In the genomic region with DNA sequence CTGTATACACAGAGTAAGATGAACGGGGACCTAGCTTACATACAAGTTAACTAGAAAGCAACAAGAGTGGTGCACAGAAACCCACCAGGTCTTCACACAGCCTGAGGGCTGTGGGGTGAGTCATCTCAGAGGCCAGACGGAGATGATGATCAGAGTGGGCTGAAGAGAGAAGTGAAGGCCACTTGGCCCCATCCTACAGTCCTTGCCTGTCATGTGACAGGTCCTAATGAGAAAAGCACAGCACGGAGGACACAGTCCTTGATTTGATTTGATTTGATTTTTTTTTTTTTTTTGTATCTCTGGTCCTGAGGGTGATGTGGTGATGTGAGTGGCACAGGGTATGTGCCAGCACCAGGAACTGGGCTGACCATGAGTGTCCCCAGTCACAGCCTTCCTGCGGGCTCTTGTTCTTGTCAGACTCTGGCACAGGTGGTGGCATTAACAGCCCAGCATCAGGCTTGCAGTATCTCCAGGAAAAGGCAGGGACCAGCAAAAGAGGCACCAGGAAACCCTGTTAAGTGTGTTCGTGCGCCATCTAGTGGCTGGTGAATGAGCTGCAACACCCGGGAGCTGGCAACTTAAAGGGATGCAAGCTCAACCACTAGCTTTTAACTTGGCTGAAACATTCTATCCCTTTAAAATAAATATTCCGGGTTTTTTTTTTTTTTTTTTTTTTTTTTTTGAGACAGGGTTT, we compare ENCODE assay signal across 8 mouse cellular contexts. TPM values are rescaled to one million over a fixed set of nuclear protein-coding genes. Genes with fewer than 3 reads are reported as not detected.
DNase-seq lines count a peak whose midpoint lies in the region; ATAC-seq lines count a peak whose summit lies in the region.

No protein-coding gene starts in this region.

- DNase-seq in kidney, adult 11 months, result peak; percentile 91
- peak; percentile 94 to 97 for DNase-seq in cerebellum, postnatal 10 days
- peak; percentile 91 to 94 for DNase-seq in frontal cortex, postnatal 25 days (ENCODE audit: low spot score in 2 of 2)
- peak; percentile 92 for DNase-seq in induced T-regulatory cell, adult 2 months (ENCODE audit: low read depth)
- peak; percentile 90 for DNase-seq in left cerebral cortex, postnatal 10 days (ENCODE audit: extremely low spot score in 1 of 2, low spot score in 2 of 2)
- DNase-seq in spleen, postnatal 10 days (ENCODE audit: low spot score in 2 of 2), result peak; percentile 81 to 89

- 41% methylated on average over 8 of the region's 8 CpGs for WGBS in kidney, embryonic 15.5 days
- WGBS in midbrain, embryonic 15.5 days, result 41% methylated on average over 8 of the region's 8 CpGs

- no peaks in the 10 kb centered on the region for H3K27me3 ChIP-seq in kidney, embryonic 15.5 days
- no peaks in the 10 kb centered on the region for H3K27me3 ChIP-seq in midbrain, embryonic 15.5 days (replicated peaks)

- no peak overlapping the region for H3K27ac ChIP-seq in kidney, embryonic 15.5 days
- H3K27ac ChIP-seq in midbrain, embryonic 15.5 days, result no peak overlapping the region

- H3K9me3 ChIP-seq in kidney, embryonic 15.5 days (replicated peaks), result no peaks in the 10 kb centered on the region
- no peaks in the 10 kb centered on the region for H3K9me3 ChIP-seq in midbrain, embryonic 15.5 days

- H3K4me1 ChIP-seq in kidney, embryonic 15.5 days, result peaks cover 25% of the 10 kb centered on the region
- H3K4me1 ChIP-seq in midbrain, embryonic 15.5 days, result no peaks in the 10 kb centered on the region

- ATAC-seq in kidney, embryonic 15.5 days (replicated peaks; ENCODE audit: low FRiP score), result no peak
- ATAC-seq in midbrain, embryonic 15.5 days (replicated peaks), result peak; percentile 54

- no peak overlapping the region for H3K9ac ChIP-seq in kidney, embryonic 15.5 days
- H3K9ac ChIP-seq in midbrain, embryonic 15.5 days, result no peak overlapping the region

- no peak overlapping the region for H3K4me2 ChIP-seq in kidney, embryonic 15.5 days
- no peak overlapping the region for H3K4me2 ChIP-seq in midbrain, embryonic 15.5 days

- no peak overlapping the region for H3K4me3 ChIP-seq in kidney, embryonic 15.5 days (replicated peaks)
- no peak overlapping the region for H3K4me3 ChIP-seq in midbrain, embryonic 15.5 days

- intact Hi-C loops in left cerebral cortex, postnatal 10 days (cut with DNase I), result loop anchor here (1.0 kb wide), 1 partner anchor 142 kb away; no protein-coding TSS in a partner anchor

- H3K36me3 ChIP-seq in kidney, embryonic 15.5 days, result peaks cover 79% of the 10 kb centered on the region
- peaks cover 20% of the 10 kb centered on the region for H3K36me3 ChIP-seq in midbrain, embryonic 15.5 days (replicated peaks)

RNA-seq across cellular contexts. Expression of gene Txn2, which starts 11.8 kb away (rescaled TPM):
- 240 and 253 TPM in 2 replicates for polyA plus RNA-seq in kidney, embryonic 15.5 days (2015; fragmentation: Nextera tagmentation; extraction: Ambion mirVana)
- total RNA-seq in left cerebral cortex, postnatal 10 days (2021), result 100 to 1,000 TPM; 108 to 115 TPM
- 203 and 229 TPM in 2 replicates for polyA plus RNA-seq in midbrain, embryonic 15.5 days (2015; fragmentation: Nextera tagmentation; extraction: Ambion mirVana)

RNA-seq across cellular contexts. Expression of gene Foxred2, which starts 39.5 kb away (rescaled TPM):
- 4.6 and 5.6 TPM in 2 replicates for polyA plus RNA-seq in kidney, embryonic 15.5 days (2015; fragmentation: Nextera tagmentation; extraction: Ambion mirVana)
- 10 to 100 TPM; 13.8 to 14.8 TPM for total RNA-seq in left cerebral cortex, postnatal 10 days (2021)
- 10.3 and 11.8 TPM in 2 replicates for polyA plus RNA-seq in midbrain, embryonic 15.5 days (2015; fragmentation: Nextera tagmentation; extraction: Ambion mirVana)

RNA-seq across cellular contexts. Expression of gene Eif3d, which starts 53.6 kb away (rescaled TPM):
- polyA plus RNA-seq in kidney, embryonic 15.5 days (2015; fragmentation: Nextera tagmentation; extraction: Ambion mirVana), result 210 and 223 TPM in 2 replicates
- total RNA-seq in left cerebral cortex, postnatal 10 days (2021), result 100 to 1,000 TPM; 115 to 116 TPM
- polyA plus RNA-seq in midbrain, embryonic 15.5 days (2015; fragmentation: Nextera tagmentation; extraction: Ambion mirVana), result 162 and 180 TPM in 2 replicates
